Mouse (Mus musculus) olfactory bulb, adult 2 months (tissue): ENCODE measurements around the gene Prkar1a.

Experiments used
- CTCF ChIP-seq: fragments of 200-500 bp; IDR thresholded peaks from 2 replicates; pipeline ENCODE4 v1.5.1; 2012; ENCODE audit warnings: low read depth, mild to moderate bottlenecking, low read length, moderate library complexity; ENCODE audit not compliant: insufficient read depth
- POLR2A ChIP-seq: fragments of 200-500 bp; IDR thresholded peaks from 2 replicates; pipeline ENCODE4 v1.6.1; 2012; ENCODE audit warnings: mild to moderate bottlenecking, low read depth, low read length, moderate library complexity; ENCODE audit not compliant: insufficient read depth

DNA sequence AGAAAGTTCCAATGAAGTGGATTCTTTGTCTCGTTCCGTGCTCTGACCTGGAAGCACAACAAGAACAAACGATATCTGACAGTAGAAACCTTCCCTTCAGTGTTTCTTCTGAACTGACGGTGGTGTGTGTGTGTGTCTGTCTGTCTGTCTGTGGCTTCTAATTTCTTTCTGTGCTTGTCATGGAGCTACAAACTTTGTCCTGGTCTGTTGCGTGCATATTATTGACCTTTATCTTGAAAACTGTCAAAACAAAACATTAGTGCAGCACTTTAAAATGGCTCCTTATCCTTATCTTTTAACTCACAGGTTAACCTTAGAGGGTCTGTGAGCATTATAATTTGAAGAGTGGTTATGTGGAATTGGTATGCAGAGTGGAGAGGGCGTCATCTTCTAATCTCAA lies 3.3 kb downstream of the Prkar1a start:
- TF ChIP-seq POLR2A: no peak
- TF ChIP-seq CTCF: no peak
